Mouse (Mus musculus) layer of hippocampus, postnatal 10 days (tissue): ENCODE data around the gene Mob3a. TPM values are rescaled to one million over a fixed set of nuclear protein-coding genes. Genes with fewer than 3 reads are reported as not detected.
A peak's percentile ranks its signal among the peaks of the same experiment; 100 is the strongest.

Experiments
- DNase-seq, 2 experiments: peaks; one replicate each; pipeline ENCODE4 v3.0.0; 2021; ENCODE audit warnings: low spot score in 2 of 2
- total RNA-seq, 2 experiments: library from RNA; stranded (reverse); gene quantifications; 2 replicates each; pipeline ENCODE4 v1.2.3; 2021

Mob3a gene
- total RNA-seq, 2 experiments from 2014 or later, result 21.2 to 22.5 TPM

- no peak for DNase-seq
These were observed 23.0 kb downstream of the Mob3a start for GRCm38 (mm10) chr10:80678601-80679377.

GRCm38 (mm10) chr10:80677942-80678436 is 23.8 kb downstream of the Mob3a start, which contains the start of gene Mknk2:
TSS of gene Mknk2 (minus strand) at chr10:80678112.
- peak; percentile 83 to 84 for DNase-seq

- no peak for DNase-seq
These were observed 24.5 kb downstream of the Mob3a start for GRCm38 (mm10) chr10:80677128-80677875.

- DNase-seq, result peak; percentile 99
These were observed 25.4 kb downstream of the Mob3a start for GRCm38 (mm10) chr10:80676198-80676928.

GRCm38 (mm10) chr10:80675405-80676197 is 26.2 kb downstream of the Mob3a start:
- DNase-seq, result peak in 1 of 2 experiments; percentile 34

- DNase-seq, result no peak
These were observed 26.8 kb downstream of the Mob3a start for GRCm38 (mm10) chr10:80674851-80675404.

GRCm38 (mm10) chr10:80674161-80674711 is 27.5 kb downstream of the Mob3a start:
- DNase-seq, result no peak

- no peak for DNase-seq
These were observed 28.1 kb downstream of the Mob3a start for GRCm38 (mm10) chr10:80673690-80674089.

GRCm38 (mm10) chr10:80671936-80672690 is 29.7 kb downstream of the Mob3a start:
- no peak for DNase-seq

- no peak for DNase-seq
These were observed 30.5 kb downstream of the Mob3a start for GRCm38 (mm10) chr10:80671251-80671650.

GRCm38 (mm10) chr10:80670531-80670930 is 31.2 kb downstream of the Mob3a start:
- no peak for DNase-seq

GRCm38 (mm10) chr10:80669737-80670485 is 31.9 kb downstream of the Mob3a start:
- DNase-seq, result no peak

GRCm38 (mm10) chr10:80669018-80669417 is 32.8 kb downstream of the Mob3a start:
- no peak for DNase-seq

- DNase-seq, result no peak
These were observed 33.2 kb downstream of the Mob3a start for GRCm38 (mm10) chr10:80668614-80669013.

- DNase-seq, result no peak
These were observed 34.9 kb downstream of the Mob3a start for GRCm38 (mm10) chr10:80666837-80667412.

- no peak for DNase-seq
These were observed 35.6 kb downstream of the Mob3a start for GRCm38 (mm10) chr10:80665981-80666733.

- DNase-seq, result no peak
These were observed 36.3 kb downstream of the Mob3a start for GRCm38 (mm10) chr10:80665459-80665858.
